Mouse (Mus musculus): ENCODE results near the gene Mettl3. TPM values are rescaled to one million over a fixed set of nuclear protein-coding genes. Genes with fewer than 3 reads are reported as not detected.

Gene Mettl3
- polyA plus RNA-seq (2015; fragmentation: Nextera tagmentation; extraction: Ambion mirVana): 50.4 and 57.8 TPM in 2 replicates

- under 1% methylated on average over 46 of the region's 46 CpGs for WGBS
- H3K27me3 ChIP-seq: no peaks in the 10 kb centered on the region
Observed at GRCm38 (mm10) chr14:52304644-52305271, at the start of gene Mettl3. TSS of gene Mettl3 (minus strand) at chr14:52305128.

GRCm38 (mm10) chr14:52339512-52339852 lies 34.6 kb upstream of the Mettl3 start:
- peak overlapping the region; percentile 49 for H3K4me2 ChIP-seq (replicated peaks)

More at GRCm38 (mm10) chr14:52304644-52305271, at the start of gene Mettl3:
- H3K36me3 ChIP-seq: peaks cover 15% of the 10 kb centered on the region
- H3K27ac ChIP-seq: peak within 1 kb of the TSS; percentile 89
- no peaks in the 10 kb centered on the region for H3K9me3 ChIP-seq
- peak; percentile 96 for ATAC-seq
- H3K4me1 ChIP-seq (replicated peaks): peaks cover 13% of the 10 kb centered on the region
- peak within 1 kb of the TSS; percentile 80 for H3K9ac ChIP-seq (replicated peaks)
- peak within 1 kb of the TSS; percentile 79 for H3K4me2 ChIP-seq (replicated peaks)
- H3K4me3 ChIP-seq (replicated peaks): peak within 1 kb of the TSS; percentile 69

GRCm38 (mm10) chr14:52338751-52339511 lies 34.0 kb upstream of the Mettl3 start:
- no peak overlapping the region for H3K27ac ChIP-seq
- H3K4me3 ChIP-seq (replicated peaks): peak overlapping the region; percentile 33
- ATAC-seq: peak; percentile 71
- H3K27me3 ChIP-seq: no peaks in the 10 kb centered on the region
- peak overlapping the region; percentile 60 for H3K9ac ChIP-seq (replicated peaks)
- no peaks in the 10 kb centered on the region for H3K9me3 ChIP-seq
- H3K4me1 ChIP-seq (replicated peaks): no peaks in the 10 kb centered on the region
- H3K4me2 ChIP-seq (replicated peaks): peak overlapping the region; percentile 49
- WGBS: 31% methylated on average over 21 of the region's 21 CpGs
- no peaks in the 10 kb centered on the region for H3K36me3 ChIP-seq

More at GRCm38 (mm10) chr14:52339512-52339852, 34.6 kb upstream of the Mettl3 start:
- H3K36me3 ChIP-seq: no peaks in the 10 kb centered on the region
- peak overlapping the region; percentile 33; the same call in 1 of the 2 replicates for H3K4me3 ChIP-seq (replicated peaks)
- H3K9me3 ChIP-seq: 0 out of 2 replicates have a peak, but pooled peaks cover 3% of the 10 kb centered on the region
- WGBS: 78% methylated on average over 6 of the region's 6 CpGs
- peak overlapping the region; percentile 60; the same call in 1 of the 2 replicates for H3K9ac ChIP-seq (replicated peaks)
- no peak for ATAC-seq
- H3K27ac ChIP-seq: no peak overlapping the region
- no peaks in the 10 kb centered on the region for H3K4me1 ChIP-seq (replicated peaks)
- no peaks in the 10 kb centered on the region for H3K27me3 ChIP-seq

- H3K9me3 ChIP-seq: no peaks in the 10 kb centered on the region
- 26% methylated on average over 3 of the region's 3 CpGs for whole genome bisulfite sequencing
- ATAC-seq: no peak
Observed at GRCm38 (mm10) chr14:52332171-52332570, 27.2 kb upstream of the Mettl3 start.

GRCm38 (mm10) chr14:52331069-52331750 lies 26.3 kb upstream of the Mettl3 start:
- peak overlapping the region; percentile 24 for H3K4me2 ChIP-seq (replicated peaks)
- no peaks in the 10 kb centered on the region for H3K36me3 ChIP-seq
- 1% methylated on average over 4 of the region's 4 CpGs for WGBS
- H3K9ac ChIP-seq (replicated peaks): no peak overlapping the region
- H3K4me1 ChIP-seq (replicated peaks): peaks cover 47% of the 10 kb centered on the region
- ATAC-seq: no peak
- H3K27ac ChIP-seq: peak overlapping the region; percentile 78
- no peak overlapping the region for H3K4me3 ChIP-seq (replicated peaks)
- no peaks in the 10 kb centered on the region for H3K27me3 ChIP-seq
- H3K9me3 ChIP-seq: no peaks in the 10 kb centered on the region

More at GRCm38 (mm10) chr14:52332171-52332570, 27.2 kb upstream of the Mettl3 start:
- Histone ChIP-seq H3K4me2 (replicated peaks) (no peak overlapping the region), H3K27ac (peak overlapping the region; percentile 78; the same call in 1 of the 2 replicates), H3K27me3 (no peaks in the 10 kb centered on the region), H3K9ac (replicated peaks) (no peak overlapping the region), H3K4me3 (replicated peaks) (no peak overlapping the region), H3K36me3 (no peaks in the 10 kb centered on the region), H3K4me1 (replicated peaks) (peaks cover 38% of the 10 kb centered on the region)

DNA sequence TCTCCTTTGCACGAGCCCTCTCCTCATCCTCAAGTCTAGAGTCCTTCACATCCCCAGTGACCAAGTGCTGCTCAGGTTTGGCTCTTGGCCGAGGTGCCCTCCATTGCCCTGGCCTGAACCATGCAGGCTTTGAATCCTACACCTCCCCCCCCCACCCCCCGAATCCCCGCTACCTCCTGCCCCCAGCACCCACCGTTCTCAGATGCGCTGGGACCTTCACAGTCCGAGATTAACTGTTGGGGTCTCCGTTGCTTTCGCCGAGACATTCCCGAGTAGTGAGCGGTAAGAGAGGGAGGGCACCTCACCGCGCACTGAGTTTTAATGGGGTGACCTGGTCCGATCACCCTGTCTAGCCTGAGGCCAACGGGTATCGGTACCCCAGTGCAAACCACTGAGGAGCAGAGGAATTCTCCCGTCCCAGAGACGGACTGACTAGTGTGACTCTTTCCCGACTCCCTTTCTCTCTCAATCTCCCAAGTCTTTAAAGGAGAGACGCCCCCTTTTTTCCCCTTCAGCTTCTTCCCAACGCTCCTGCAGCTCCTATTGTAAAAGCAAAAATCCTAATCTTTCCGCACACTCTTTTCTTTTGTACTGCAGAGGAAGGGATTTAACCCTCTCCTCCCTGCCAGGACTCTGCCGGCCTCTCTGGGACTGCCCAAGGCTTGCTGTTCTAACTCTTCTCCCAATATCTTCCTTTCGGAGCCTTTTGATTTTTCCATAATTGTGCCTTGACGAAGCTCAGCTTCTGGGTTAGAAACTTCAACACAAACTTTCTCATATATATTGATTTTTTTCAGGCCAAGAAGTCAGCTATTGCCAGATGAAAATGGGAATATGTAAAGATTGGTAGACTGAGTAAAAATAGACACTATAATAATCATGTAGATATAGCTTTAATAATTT lies 23.2 kb upstream of the Mettl3 start, which contains the start of gene Sall2:
TSS of gene Sall2 (minus strand) at position 853 of the 903 bp plus-strand sequence.
- H3K9me3 ChIP-seq: no peaks in the 10 kb centered on the region
- H3K4me2 ChIP-seq (replicated peaks): peak within 1 kb of the TSS; percentile 85
- no peaks in the 10 kb centered on the region for H3K27me3 ChIP-seq
- under 1% methylated on average over 26 of the region's 26 CpGs for WGBS
- ATAC-seq: peak; percentile 84
- no peaks in the 10 kb centered on the region for H3K36me3 ChIP-seq
- peak within 1 kb of the TSS; percentile 52 for H3K4me3 ChIP-seq (replicated peaks)
- peak within 1 kb of the TSS; percentile 79 for H3K27ac ChIP-seq
- H3K9ac ChIP-seq (replicated peaks): peak within 1 kb of the TSS; percentile 69
- H3K4me1 ChIP-seq (replicated peaks): peaks cover 57% of the 10 kb centered on the region

GRCm38 (mm10) chr14:52327375-52327901 lies 22.5 kb upstream of the Mettl3 start:
- Histone ChIP-seq H3K27ac (peak overlapping the region; percentile 79), H3K36me3 (no peaks in the 10 kb centered on the region), H3K4me3 (replicated peaks) (peak overlapping the region; percentile 52), H3K9ac (replicated peaks) (peak overlapping the region; percentile 69), H3K4me2 (replicated peaks) (peak overlapping the region; percentile 85), H3K4me1 (replicated peaks) (peaks cover 57% of the 10 kb centered on the region), H3K9me3 (no peaks in the 10 kb centered on the region), H3K27me3 (no peaks in the 10 kb centered on the region)
- peak; percentile 71 for ATAC-seq
- under 1% methylated on average over 14 of the region's 14 CpGs for WGBS

GRCm38 (mm10) chr14:52325890-52326289 lies 21.0 kb upstream of the Mettl3 start:
- WGBS: 0% methylated on average over 4 of the region's 4 CpGs
- Histone ChIP-seq H3K27ac (0 out of 2 replicates have a peak overlapping the region, but pooled peaks have one; percentile 17), H3K27me3 (no peaks in the 10 kb centered on the region)

GRCm38 (mm10) chr14:52319361-52319760 lies 14.4 kb upstream of the Mettl3 start:
- Histone ChIP-seq H3K27ac (no peak overlapping the region), H3K36me3 (peaks cover 6% of the 10 kb centered on the region), H3K4me3 (replicated peaks) (no peak overlapping the region), H3K9me3 (no peaks in the 10 kb centered on the region), H3K4me2 (replicated peaks) (no peak overlapping the region), H3K4me1 (replicated peaks) (peaks cover 21% of the 10 kb centered on the region), H3K27me3 (no peaks in the 10 kb centered on the region), H3K9ac (replicated peaks) (no peak overlapping the region)
- no peak for ATAC-seq
- 78% methylated on average over 6 of the region's 6 CpGs for WGBS

More at GRCm38 (mm10) chr14:52325890-52326289, 21.0 kb upstream of the Mettl3 start:
- H3K4me2 ChIP-seq (replicated peaks): peak overlapping the region; percentile 85
- no peaks in the 10 kb centered on the region for H3K36me3 ChIP-seq
- H3K4me3 ChIP-seq (replicated peaks): peak overlapping the region; percentile 52
- H3K9me3 ChIP-seq: no peaks in the 10 kb centered on the region
- ATAC-seq: 0 out of 2 replicates have a peak, but pooled peaks have one; percentile 13
- H3K9ac ChIP-seq (replicated peaks): peak overlapping the region; percentile 69
- H3K4me1 ChIP-seq (replicated peaks): peaks cover 45% of the 10 kb centered on the region

GRCm38 (mm10) chr14:52316441-52317225 lies 11.7 kb upstream of the Mettl3 start:
- WGBS: 2% methylated on average over 16 of the region's 16 CpGs
- H3K9ac ChIP-seq (replicated peaks): peak overlapping the region; percentile 94

More at GRCm38 (mm10) chr14:52316441-52317225, 11.7 kb upstream of the Mettl3 start:
- Histone ChIP-seq H3K27ac (peak overlapping the region; percentile 96), H3K9me3 (0 out of 2 replicates have a peak, but pooled peaks cover 3% of the 10 kb centered on the region), H3K4me1 (replicated peaks) (peaks cover 48% of the 10 kb centered on the region), H3K27me3 (no peaks in the 10 kb centered on the region), H3K36me3 (peaks cover 33% of the 10 kb centered on the region), H3K4me2 (replicated peaks) (peak overlapping the region; percentile 92), H3K4me3 (replicated peaks) (peak overlapping the region; percentile 83)
- peak; percentile 85 for ATAC-seq
